ENCODE assay signal across 26 mouse cellular contexts in the genomic region with DNA sequence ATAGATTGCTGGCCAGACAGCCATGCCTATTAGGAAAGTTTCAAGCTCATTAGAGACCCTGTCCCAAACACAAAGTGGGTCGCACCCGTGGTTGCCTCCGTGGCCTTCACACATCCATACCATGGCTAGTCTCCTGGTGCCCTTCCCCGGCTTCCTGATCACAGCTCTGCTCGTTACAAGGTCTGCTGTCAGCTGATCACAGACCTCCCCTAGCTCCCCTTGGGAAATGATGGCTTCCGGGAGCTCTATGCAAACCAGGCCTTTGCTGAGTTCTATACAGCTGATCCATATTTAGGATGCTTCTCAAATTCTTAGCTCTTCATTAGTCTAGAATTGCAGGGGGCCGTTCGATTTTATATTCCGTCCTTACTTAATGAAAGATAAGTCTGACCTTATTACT.
DNase-seq lines count a peak whose midpoint lies in the region; ATAC-seq and TF ChIP-seq lines count a peak whose summit lies in the region.
"Had no signal": no experiment of that assay in that cellular context is flagged by ENCODE, and none has a peak within 500 bp of the region (broad histone marks: within the 10 kb centered on the region; RNA-seq: fewer than 3 reads in every experiment).

No protein-coding gene starts in this region.

- no peak overlapping the region for H3K4me3 ChIP-seq in heart, embryonic 16.5 days (ENCODE audit: low read length)
- H3K4me3 ChIP-seq in heart, adult 2 months: no peak overlapping the region
- H3K4me3 ChIP-seq in embryonic facial prominence, embryonic 14.5 days (ENCODE audit: low read depth, low read length): no peak overlapping the region
- H3K4me3 ChIP-seq in midbrain, embryonic 11.5 days (ENCODE audit: low read depth, low read length): no peak overlapping the region
- H3K4me3 ChIP-seq in midbrain, embryonic 16.5 days (ENCODE audit: low read depth, low read length): no peak overlapping the region
- H3K4me3 ChIP-seq: embryonic facial prominence, embryonic 12.5 days; forebrain, embryonic 10.5 days; hindbrain, embryonic 10.5 days; limb, embryonic 10.5 days; limb, embryonic 15.5 days; liver, embryonic 13.5 days; neural tube, embryonic 13.5 days had no signal

- no peaks in the 10 kb centered on the region for H3K79me2 ChIP-seq in heart, adult 2 months (replicated peaks; ENCODE audit: control insufficient read depth, insufficient read depth, low read length)

- H3K27ac ChIP-seq in heart, embryonic 16.5 days (ENCODE audit: low read length): no peak overlapping the region
- H3K27ac ChIP-seq in heart, adult 2 months: no peak overlapping the region
- no peak overlapping the region for H3K27ac ChIP-seq in embryonic facial prominence, embryonic 14.5 days (replicated peaks; ENCODE audit: low read depth, low read length)
- H3K27ac ChIP-seq in midbrain, embryonic 11.5 days (ENCODE audit: low read depth, low read length): no peak overlapping the region
- 0 out of 2 replicates have a peak overlapping the region, but pooled peaks have one; percentile 40 for H3K27ac ChIP-seq in midbrain, embryonic 16.5 days (ENCODE audit: low read length)
- H3K27ac ChIP-seq: embryonic facial prominence, embryonic 12.5 days; kidney, postnatal 0 days; limb, embryonic 10.5 days; limb, embryonic 15.5 days; liver, embryonic 13.5 days; neural tube, embryonic 13.5 days had no signal

- intact Hi-C loops in heart, adult 2 months (cut with DNase I): no loop called here

- no peak for TF ChIP-seq CTCF in heart, adult 2 months (IDR thresholded peaks at IDR 0.05)

- TF ChIP-seq EP300 in heart, adult 2 months (IDR thresholded peaks at IDR 0.05; ENCODE audit: insufficient read depth, low read depth, low read length): no peak

- 42% methylated on average over 9 of the region's 9 CpGs for WGBS in heart, embryonic 16.5 days
- WGBS in heart, adult 2 months: 51% methylated on average over 9 of the region's 9 CpGs
- whole genome bisulfite sequencing in embryonic facial prominence, embryonic 14.5 days: 32% methylated on average over 9 of the region's 9 CpGs
- 40% methylated on average over 9 of the region's 9 CpGs for WGBS in midbrain, embryonic 11.5 days
- WGBS in midbrain, embryonic 16.5 days: 25% methylated on average over 9 of the region's 9 CpGs

- H3K9me3 ChIP-seq in heart, embryonic 16.5 days (replicated peaks; ENCODE audit: control insufficient read depth, low read length): no peaks in the 10 kb centered on the region
- no peaks in the 10 kb centered on the region for H3K9me3 ChIP-seq in embryonic facial prominence, embryonic 14.5 days (ENCODE audit: control insufficient read depth, low read length)
- H3K9me3 ChIP-seq in midbrain, embryonic 11.5 days (ENCODE audit: control insufficient read depth, low read length): no peaks in the 10 kb centered on the region
- H3K9me3 ChIP-seq in midbrain, embryonic 16.5 days (replicated peaks; ENCODE audit: control insufficient read depth, low read length, poor library complexity, severe bottlenecking): no peaks in the 10 kb centered on the region
- H3K9me3 ChIP-seq: embryonic facial prominence, embryonic 12.5 days; forebrain, embryonic 10.5 days; hindbrain, embryonic 10.5 days; limb, embryonic 10.5 days; limb, embryonic 15.5 days; liver, embryonic 13.5 days; neural tube, embryonic 13.5 days had no signal

- no peak overlapping the region for H3K4me2 ChIP-seq in heart, embryonic 16.5 days (ENCODE audit: low read depth, low read length)
- H3K4me2 ChIP-seq in embryonic facial prominence, embryonic 14.5 days (ENCODE audit: low read depth, low read length): no peak overlapping the region
- H3K4me2 ChIP-seq in midbrain, embryonic 11.5 days: no peak overlapping the region
- H3K4me2 ChIP-seq in midbrain, embryonic 16.5 days (ENCODE audit: low read length): no peak overlapping the region
- H3K4me2 ChIP-seq: embryonic facial prominence, embryonic 12.5 days; limb, embryonic 15.5 days; liver, embryonic 13.5 days; neural tube, embryonic 13.5 days had no signal

- no peak for TF ChIP-seq POLR2A in heart, adult 2 months (IDR thresholded peaks at IDR 0.05; ENCODE audit: insufficient read depth, low read depth, low read length)

- DNase-seq in heart, adult 2 months: no peak
- peak; percentile 44 for DNase-seq in embryonic facial prominence, embryonic 14.5 days (ENCODE audit: low spot score)
- no peak for DNase-seq in midbrain, embryonic 11.5 days (ENCODE audit: low spot score, missing footprints)
- no peak for DNase-seq in kidney, adult 9 months
- DNase-seq: adrenal gland, postnatal 25 days; B cell, adult 2 months; cerebellum, adult 18-20 months; cerebellum, postnatal 10 days; kidney, adult 18-20 months; layer of hippocampus, adult 9-11 months; liver, embryonic 13.5 days; lung, adult 18-20 months; lung, postnatal 10 days; thymus, adult 2 months had no signal

- ATAC-seq in heart, embryonic 16.5 days (replicated peaks; ENCODE audit: extremely low read depth, insufficient read depth, low FRiP score): 0 out of 2 replicates have a peak, but pooled peaks have one; percentile 20
- ATAC-seq in embryonic facial prominence, embryonic 14.5 days (ENCODE audit: low read depth): no peak
- peak; percentile 55; the same call in 1 of the 2 replicates for ATAC-seq in midbrain, embryonic 11.5 days (ENCODE audit: low FRiP score)
- no peak for ATAC-seq in midbrain, embryonic 16.5 days
- ATAC-seq in inflammation-experienced regulatory T-cells, adult 6 months: no peak
- ATAC-seq: forebrain, embryonic 16.5 days; hindbrain, embryonic 16.5 days had no signal

- H3K27me3 ChIP-seq in heart, embryonic 16.5 days (ENCODE audit: control insufficient read depth, insufficient read depth, low read length): no peaks in the 10 kb centered on the region
- no peaks in the 10 kb centered on the region; the same call in 1 of the 2 replicates for H3K27me3 ChIP-seq in heart, adult 2 months (ENCODE audit: control insufficient read depth, insufficient read depth, low read length)
- no peaks in the 10 kb centered on the region; the same call in 1 of the 2 replicates for H3K27me3 ChIP-seq in embryonic facial prominence, embryonic 14.5 days (replicated peaks; ENCODE audit: control insufficient read depth, insufficient read depth, low read length)
- H3K27me3 ChIP-seq in midbrain, embryonic 11.5 days (ENCODE audit: control insufficient read depth, insufficient read depth, low read length): no peaks in the 10 kb centered on the region
- no peaks in the 10 kb centered on the region for H3K27me3 ChIP-seq in midbrain, embryonic 16.5 days (ENCODE audit: control insufficient read depth, insufficient read depth, low read depth, low read length)
- H3K27me3 ChIP-seq: embryonic facial prominence, embryonic 12.5 days had no signal

- H3K36me3 ChIP-seq in heart, embryonic 16.5 days (ENCODE audit: control insufficient read depth, insufficient read depth): no peaks in the 10 kb centered on the region
- no peaks in the 10 kb centered on the region for H3K36me3 ChIP-seq in heart, adult 2 months (ENCODE audit: control insufficient read depth, insufficient read depth, low read length)
- no peaks in the 10 kb centered on the region for H3K36me3 ChIP-seq in embryonic facial prominence, embryonic 14.5 days (ENCODE audit: control insufficient read depth, insufficient read depth, low read length)
- peaks cover 3% of the 10 kb centered on the region for H3K36me3 ChIP-seq in midbrain, embryonic 11.5 days (ENCODE audit: control insufficient read depth, insufficient read depth, low read length)
- H3K36me3 ChIP-seq in midbrain, embryonic 16.5 days (ENCODE audit: control insufficient read depth, insufficient read depth, low read length): no peaks in the 10 kb centered on the region
- H3K36me3 ChIP-seq: embryonic facial prominence, embryonic 12.5 days; limb, embryonic 10.5 days; limb, embryonic 15.5 days; liver, embryonic 13.5 days; neural tube, embryonic 13.5 days had no signal

- no peak overlapping the region for H3K9ac ChIP-seq in heart, embryonic 16.5 days (ENCODE audit: low read length)
- H3K9ac ChIP-seq in heart, adult 2 months (ENCODE audit: low read depth, low read length): no peak overlapping the region
- H3K9ac ChIP-seq in embryonic facial prominence, embryonic 14.5 days (ENCODE audit: low read depth, low read length): no peak overlapping the region
- H3K9ac ChIP-seq in midbrain, embryonic 11.5 days (ENCODE audit: low read length): no peak overlapping the region
- H3K9ac ChIP-seq in midbrain, embryonic 16.5 days (ENCODE audit: low read depth, low read length): no peak overlapping the region
- H3K9ac ChIP-seq: embryonic facial prominence, embryonic 12.5 days; limb, embryonic 15.5 days; liver, embryonic 13.5 days; neural tube, embryonic 13.5 days had no signal

- H3K4me1 ChIP-seq in heart, embryonic 16.5 days (ENCODE audit: control insufficient read depth, insufficient read depth, low read length): peaks cover 6% of the 10 kb centered on the region; the same call in 1 of the 2 replicates
- no peaks in the 10 kb centered on the region for H3K4me1 ChIP-seq in heart, adult 2 months (ENCODE audit: control insufficient read depth, insufficient read depth, low read length)
- 0 out of 2 replicates have a peak, but pooled peaks cover 5% of the 10 kb centered on the region for H3K4me1 ChIP-seq in embryonic facial prominence, embryonic 14.5 days (ENCODE audit: control insufficient read depth, insufficient read depth, low read length)
- peaks cover 6% of the 10 kb centered on the region for H3K4me1 ChIP-seq in midbrain, embryonic 11.5 days (ENCODE audit: control insufficient read depth, insufficient read depth, low read length)
- peaks cover 16% of the 10 kb centered on the region for H3K4me1 ChIP-seq in midbrain, embryonic 16.5 days (ENCODE audit: control insufficient read depth, insufficient read depth, low read length)

Comparison
In these comparisons a context has a peak if more than half of its experiments do, and no peak if none do; other contexts are left out.
1. ATAC-seq: peak in heart, embryonic 16.5 days (single experiment) and midbrain, embryonic 11.5 days (single experiment); none in embryonic facial prominence, embryonic 14.5 days (single experiment), midbrain, embryonic 16.5 days (single experiment) and inflammation-experienced regulatory T-cells, adult 6 months (single experiment).